Comparison of ENCODE assay signal across 10 mouse cellular contexts in the genomic region with DNA sequence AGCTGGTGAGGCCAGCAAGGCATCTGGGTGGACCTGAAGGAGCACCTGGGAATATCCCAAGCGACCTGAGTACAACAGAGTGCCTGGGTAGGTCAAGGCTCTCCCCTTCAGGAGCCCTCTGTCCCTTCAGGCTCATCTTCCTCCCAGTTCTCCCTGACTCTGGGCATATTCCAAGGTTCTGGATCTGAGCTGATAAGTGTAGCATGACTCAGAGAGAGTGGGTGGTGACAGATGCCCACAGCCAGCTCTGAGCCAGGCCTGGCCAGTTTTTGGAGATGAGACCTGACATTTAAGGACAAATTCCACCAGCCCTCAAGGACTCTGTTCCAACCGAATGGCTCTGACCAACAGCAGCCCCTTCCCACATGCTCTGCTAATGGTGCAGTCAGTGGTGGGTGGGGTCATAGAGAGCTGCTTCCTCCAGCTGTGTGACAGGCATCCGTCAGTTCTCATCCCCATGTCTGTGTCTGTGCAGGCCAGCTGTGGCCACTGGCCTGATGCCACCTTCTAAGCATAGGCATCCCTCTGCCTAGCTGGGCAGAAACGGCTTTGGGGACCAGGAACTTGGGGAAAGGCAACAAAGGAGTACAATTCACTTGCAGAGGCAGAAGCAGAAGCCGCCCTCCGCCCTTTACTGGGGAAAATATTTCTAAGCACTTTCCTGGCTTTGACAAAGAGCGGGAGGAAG. TPM values are rescaled to one million over a fixed set of nuclear protein-coding genes. Genes with fewer than 3 reads are reported as not detected.
DNase-seq lines count a peak whose midpoint lies in the region; ATAC-seq lines count a peak whose summit lies in the region.
"Had no signal": no experiment of that assay in that cellular context is flagged by ENCODE, and none has a peak within 500 bp of the region (broad histone marks: within the 10 kb centered on the region; RNA-seq: fewer than 3 reads in every experiment).

No protein-coding gene starts in this region.

- DNase-seq in kidney, adult 9 months, result no peak
- DNase-seq in adrenal gland, adult 8-10 months, result peak; percentile 71
- DNase-seq in cerebellum, adult 18-20 months, result peak; percentile 63 to 67
- DNase-seq in limb, embryonic 10.5 days (ENCODE audit: low spot score), result no peak
- no peak for DNase-seq in liver, embryonic 11.5 days (ENCODE audit: low spot score)

- no peaks in the 10 kb centered on the region for H3K36me3 ChIP-seq in kidney, embryonic 15.5 days
- H3K36me3 ChIP-seq in limb, embryonic 10.5 days, result no peaks in the 10 kb centered on the region
- H3K36me3 ChIP-seq in midbrain, embryonic 16.5 days (ENCODE audit: control insufficient read depth, insufficient read depth, low read length), result no peaks in the 10 kb centered on the region
- H3K36me3 ChIP-seq in forebrain, embryonic 12.5 days (replicated peaks), result no peaks in the 10 kb centered on the region
- H3K36me3 ChIP-seq in liver, embryonic 11.5 days (ENCODE audit: control insufficient read depth, insufficient read depth, low read length), result no peaks in the 10 kb centered on the region

- 73% methylated on average over 7 of the region's 7 CpGs for WGBS in kidney, embryonic 15.5 days
- 83% methylated on average over 7 of the region's 7 CpGs for WGBS in limb, embryonic 10.5 days
- WGBS in midbrain, embryonic 16.5 days, result 75% methylated on average over 7 of the region's 7 CpGs
- WGBS in forebrain, embryonic 12.5 days, result 79% methylated on average over 7 of the region's 7 CpGs
- WGBS in liver, embryonic 11.5 days, result 75% methylated on average over 7 of the region's 7 CpGs

- no peak overlapping the region for H3K4me2 ChIP-seq in kidney, embryonic 15.5 days
- H3K4me2 ChIP-seq in midbrain, embryonic 16.5 days (ENCODE audit: low read length), result no peak overlapping the region
- no peak overlapping the region for H3K4me2 ChIP-seq in forebrain, embryonic 12.5 days
- H3K4me2 ChIP-seq in liver, embryonic 11.5 days, result no peak overlapping the region

- no peak for ATAC-seq in kidney, embryonic 15.5 days (replicated peaks; ENCODE audit: low FRiP score)
- no peak for ATAC-seq in midbrain, embryonic 16.5 days
- no peak for ATAC-seq in forebrain, embryonic 12.5 days (ENCODE audit: low FRiP score)
- ATAC-seq in liver, embryonic 11.5 days (replicated peaks; ENCODE audit: low FRiP score), result no peak
- ATAC-seq: Patski had no signal

- no peaks in the 10 kb centered on the region for H3K27me3 ChIP-seq in kidney, embryonic 15.5 days
- H3K27me3 ChIP-seq in limb, embryonic 10.5 days (ENCODE audit: low read depth, poor library complexity, severe bottlenecking), result peaks cover 9% of the 10 kb centered on the region
- H3K27me3 ChIP-seq in midbrain, embryonic 16.5 days (ENCODE audit: control insufficient read depth, insufficient read depth, low read depth, low read length), result no peaks in the 10 kb centered on the region
- H3K27me3 ChIP-seq in forebrain, embryonic 12.5 days, result peaks cover 7% of the 10 kb centered on the region; the same call in 1 of the 2 replicates
- H3K27me3 ChIP-seq in liver, embryonic 11.5 days (replicated peaks; ENCODE audit: control insufficient read depth, insufficient read depth, low read length), result peaks cover 9% of the 10 kb centered on the region
- H3K27me3 ChIP-seq: Patski had no signal

- H3K4me1 ChIP-seq in kidney, embryonic 15.5 days, result peaks cover 39% of the 10 kb centered on the region
- peaks cover 34% of the 10 kb centered on the region for H3K4me1 ChIP-seq in limb, embryonic 10.5 days
- H3K4me1 ChIP-seq in midbrain, embryonic 16.5 days (ENCODE audit: control insufficient read depth, insufficient read depth, low read length), result peaks cover 2% of the 10 kb centered on the region
- H3K4me1 ChIP-seq in forebrain, embryonic 12.5 days, result peaks cover 12% of the 10 kb centered on the region
- peaks cover 4% of the 10 kb centered on the region; the same call in 1 of the 2 replicates for H3K4me1 ChIP-seq in liver, embryonic 11.5 days (replicated peaks; ENCODE audit: control insufficient read depth, insufficient read depth, low read length)

- H3K4me3 ChIP-seq in kidney, embryonic 15.5 days (replicated peaks), result no peak overlapping the region
- H3K4me3 ChIP-seq in limb, embryonic 10.5 days, result no peak overlapping the region
- no peak overlapping the region for H3K4me3 ChIP-seq in midbrain, embryonic 16.5 days (ENCODE audit: low read depth, low read length)
- H3K4me3 ChIP-seq in forebrain, embryonic 12.5 days (replicated peaks), result no peak overlapping the region
- no peak overlapping the region for H3K4me3 ChIP-seq in liver, embryonic 11.5 days (ENCODE audit: low read depth, low read length)

- H3K9me3 ChIP-seq in kidney, embryonic 15.5 days (replicated peaks), result no peaks in the 10 kb centered on the region
- no peaks in the 10 kb centered on the region for H3K9me3 ChIP-seq in limb, embryonic 10.5 days (replicated peaks)
- no peaks in the 10 kb centered on the region for H3K9me3 ChIP-seq in midbrain, embryonic 16.5 days (replicated peaks; ENCODE audit: control insufficient read depth, low read length, poor library complexity, severe bottlenecking)
- H3K9me3 ChIP-seq in forebrain, embryonic 12.5 days, result no peaks in the 10 kb centered on the region
- no peaks in the 10 kb centered on the region for H3K9me3 ChIP-seq in liver, embryonic 11.5 days (ENCODE audit: control insufficient read depth, low read length)

- no peak overlapping the region for H3K9ac ChIP-seq in kidney, embryonic 15.5 days
- H3K9ac ChIP-seq in midbrain, embryonic 16.5 days (ENCODE audit: low read depth, low read length), result no peak overlapping the region
- no peak overlapping the region for H3K9ac ChIP-seq in forebrain, embryonic 12.5 days
- no peak overlapping the region for H3K9ac ChIP-seq in liver, embryonic 11.5 days (ENCODE audit: low read depth, low read length)

- H3K27ac ChIP-seq in kidney, embryonic 15.5 days, result 0 out of 2 replicates have a peak overlapping the region, but pooled peaks have one; percentile 27
- H3K27ac ChIP-seq in limb, embryonic 10.5 days, result peak overlapping the region; percentile 67; the same call in 1 of the 2 replicates
- no peak overlapping the region for H3K27ac ChIP-seq in midbrain, embryonic 16.5 days (ENCODE audit: low read length)
- no peak overlapping the region for H3K27ac ChIP-seq in forebrain, embryonic 12.5 days
- H3K27ac ChIP-seq in liver, embryonic 11.5 days (ENCODE audit: low read depth, low read length), result no peak overlapping the region
- H3K27ac ChIP-seq: macrophage had no signal

RNA-seq across cellular contexts. Expression of a gene that starts 46.3 kb away (rescaled TPM):
- polyA plus RNA-seq in kidney, embryonic 15.5 days (2015; fragmentation: Nextera tagmentation; extraction: Ambion mirVana), result 38.2 and 40.3 TPM in 2 replicates
- 10 to 100 TPM; 30.7 to 56.0 (median 42.9) TPM for total RNA-seq in adrenal gland, adult 8-10 months (2022)
- polyA plus RNA-seq in limb, embryonic 10.5 days (2016; fragmentation: Nextera tagmentation; extraction: Ambion mirVana), result 33.3 and 35.1 TPM in 2 replicates
- 112 and 118 TPM in 2 replicates for polyA plus RNA-seq in midbrain, embryonic 16.5 days (2015; fragmentation: Nextera tagmentation; extraction: Ambion mirVana)
- 55.0 and 60.2 TPM in 2 replicates for polyA plus RNA-seq in forebrain, embryonic 12.5 days (2016; fragmentation: Nextera tagmentation; extraction: Ambion mirVana)
- polyA plus RNA-seq in liver, embryonic 11.5 days (2014; fragmentation: Nextera tagmentation; extraction: Ambion mirVana), result 12.8 and 15.8 TPM in 2 replicates

Comparison
In these comparisons a context has a peak if more than half of its experiments do, and no peak if none do; other contexts are left out.
1. H3K27ac ChIP-seq: peak in kidney, embryonic 15.5 days (single experiment) and limb, embryonic 10.5 days (single experiment); none in midbrain, embryonic 16.5 days (single experiment), forebrain, embryonic 12.5 days (single experiment) and liver, embryonic 11.5 days (single experiment).
2. DNase-seq: peak in adrenal gland, adult 8-10 months (single experiment) and cerebellum, adult 18-20 months (2 of 2); none in kidney, adult 9 months (single experiment), limb, embryonic 10.5 days (single experiment) and liver, embryonic 11.5 days (single experiment).